Mouse (Mus musculus) heart, postnatal 10 days (tissue): ENCODE measurements around the gene Snx33. TPM values are rescaled to one million over a fixed set of nuclear protein-coding genes. Genes with fewer than 3 reads are reported as not detected.

ENCODE experiments used
- DNase-seq, 2 experiments: peaks; one replicate each; pipeline ENCODE4 v3.0.0; 2021
- intact Hi-C: fragments of 180-260 bp; cut with DNase I; formaldehyde crosslinking; loops from one replicate; pipeline ENCODE4 v1.15.1; 2025
- total RNA-seq, 2 experiments: library from RNA; stranded (reverse); gene quantifications; 2 replicates each; pipeline ENCODE4 v1.2.3; 2021

Gene Snx33
- total RNA-seq, 2 experiments from 2014 or later, result 11.5 to 13.1 TPM

DNA sequence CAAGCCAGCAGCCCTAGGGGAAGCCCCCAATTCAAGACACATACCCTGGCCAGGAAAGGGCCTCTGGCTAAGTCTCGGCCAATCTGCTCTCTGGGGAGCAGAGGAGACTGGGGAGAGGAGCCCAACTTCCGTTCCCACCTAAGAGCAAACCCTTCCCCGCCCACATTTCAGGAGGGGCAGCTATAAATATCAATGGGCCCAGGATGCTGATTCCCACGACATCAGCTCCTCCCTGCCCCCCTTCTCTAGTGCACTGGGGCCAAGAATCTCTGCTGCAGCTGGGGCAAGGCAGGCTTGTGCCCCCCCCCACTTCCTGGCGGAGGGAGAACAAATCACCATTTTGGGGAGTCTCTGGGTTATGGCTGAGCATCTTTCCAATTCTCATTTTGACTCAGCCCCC, 57.0 kb downstream of the Snx33 start:
- intact Hi-C loops, result no loop called here

DNA sequence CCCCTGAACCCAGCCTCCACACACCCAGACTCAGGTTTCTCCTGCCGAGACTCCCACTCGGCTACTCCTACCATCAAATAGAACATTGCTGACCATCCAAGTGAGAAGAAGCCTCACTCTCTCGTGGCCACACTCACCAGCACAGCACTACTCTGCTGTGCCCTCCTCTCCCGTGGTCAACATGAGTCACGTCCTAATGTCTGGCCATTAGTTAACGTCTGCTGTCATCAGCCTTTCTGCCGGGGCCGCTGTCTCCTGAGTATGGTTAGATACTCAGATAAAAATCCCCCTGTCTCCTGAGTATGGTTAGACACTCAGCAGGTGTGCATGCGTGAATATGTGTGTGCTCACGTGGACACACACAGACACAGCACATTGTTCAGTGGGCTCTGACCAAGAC, 57.4 kb downstream of the Snx33 start:
- intact Hi-C loops, result no loop called here
- no peak for DNase-seq

More for the DNA sequence above, 57.0 kb downstream of the Snx33 start:
- peak; percentile 75 to 77 for DNase-seq

DNA sequence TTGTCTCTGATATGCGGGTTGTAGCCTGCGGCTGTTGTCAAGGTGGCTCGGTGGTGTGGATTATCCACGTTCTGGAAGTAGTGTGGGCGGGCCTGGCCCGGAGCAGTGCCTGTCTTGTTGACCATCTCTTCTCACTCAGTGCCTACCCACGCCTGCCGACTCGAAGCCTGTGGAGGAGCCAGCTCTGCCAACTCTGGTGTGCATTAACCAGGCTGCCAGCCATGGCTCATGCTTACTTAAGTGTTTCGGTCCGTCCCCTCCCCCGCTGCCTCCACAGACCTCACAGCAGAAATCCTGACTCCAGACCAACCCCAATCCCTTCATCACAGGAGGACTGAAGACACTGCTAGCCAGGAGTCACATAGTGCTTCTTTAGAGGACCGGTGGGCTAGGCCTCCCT, 58.6 kb downstream of the Snx33 start:
- DNase-seq, result no peak
- intact Hi-C loops, result no loop called here

DNA sequence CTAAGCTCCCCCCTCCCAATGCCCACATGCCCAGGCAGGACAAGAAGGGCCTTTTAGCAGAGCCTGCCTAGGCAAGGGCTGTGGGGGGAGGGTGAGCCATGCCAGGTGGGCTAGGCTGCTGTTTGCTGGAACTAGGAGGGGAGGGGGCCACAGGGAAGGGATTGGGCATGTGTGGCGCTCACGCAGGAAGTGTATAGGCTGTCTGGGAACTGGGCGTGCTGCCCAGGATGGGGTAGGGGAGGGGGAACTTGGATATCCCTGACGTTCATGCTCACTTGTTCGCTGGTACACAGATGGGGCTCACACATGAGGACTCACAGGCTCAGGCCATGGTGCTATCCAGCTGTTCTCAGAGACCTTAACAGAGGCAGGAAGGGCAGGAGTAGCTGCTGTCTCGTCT, 59.9 kb downstream of the Snx33 start:
- DNase-seq, result peak; percentile 67 to 74
- intact Hi-C loops, result no loop called here

Other genes with a start within 250 kb of the Snx33 start
- 1 to 10 TPM; 2.1 to 2.3 TPM for gene Lingo1, start 131.9 kb downstream of the Snx33 start, total RNA-seq
- gene Odf3l1, start 63.7 kb downstream of the Snx33 start, total RNA-seq, result under 1 TPM in 1 of 2 experiments, not detected in 1; 0.32 TPM
- 10 to 100 TPM; 42.6 to 43.4 TPM for gene Cspg4, start 63.3 kb downstream of the Snx33 start, total RNA-seq
- 10 to 100 TPM; 45.5 to 48.7 TPM for gene Imp3, start 9.1 kb upstream of the Snx33 start, total RNA-seq
- 1 to 10 TPM; 8.8 to 9.1 TPM for gene Snupn, start 22.5 kb upstream of the Snx33 start, total RNA-seq
- gene Ptpn9, start 66.6 kb upstream of the Snx33 start, total RNA-seq, result 10 to 100 TPM; 21.2 to 21.8 TPM
- gene Sin3a, start 143.7 kb upstream of the Snx33 start, total RNA-seq, result 10 to 100 TPM; 33.6 to 46.7 TPM
- 10 to 100 TPM; 50.7 to 55.5 TPM for gene Man2c1, start 202.3 kb upstream of the Snx33 start, total RNA-seq
- 1 to 10 TPM; 4.0 to 5.1 TPM for gene Neil1, start 219.9 kb upstream of the Snx33 start, total RNA-seq
- 10 to 100 TPM; 34.6 to 35.8 TPM for gene Commd4, start 230.0 kb upstream of the Snx33 start, total RNA-seq